ENCODE assay signal across 17 mouse cellular contexts in genomic region chr4:56220531-56220930, GRCm38 (mm10).
DNase-seq lines count a peak whose midpoint lies in the region; ATAC-seq and TF ChIP-seq lines count a peak whose summit lies in the region.
"Had no signal": no experiment of that assay in that cellular context is flagged by ENCODE, and none has a peak within 500 bp of the region (broad histone marks: within the 10 kb centered on the region; RNA-seq: fewer than 3 reads in every experiment).

No protein-coding gene starts in this region.

- H3K27me3 ChIP-seq in forebrain, postnatal 0 days (ENCODE audit: insufficient read depth, low read length), result no peaks in the 10 kb centered on the region
- no peaks in the 10 kb centered on the region for H3K27me3 ChIP-seq in forebrain, embryonic 14.5 days (replicated peaks; ENCODE audit: control insufficient read depth, insufficient read depth, low read length)
- no peaks in the 10 kb centered on the region for H3K27me3 ChIP-seq in midbrain, embryonic 14.5 days (ENCODE audit: control insufficient read depth, insufficient read depth, low read length)
- H3K27me3 ChIP-seq in midbrain, embryonic 15.5 days (replicated peaks), result no peaks in the 10 kb centered on the region
- H3K27me3 ChIP-seq in lung, postnatal 0 days (replicated peaks; ENCODE audit: insufficient read depth, low read length), result no peaks in the 10 kb centered on the region
- no peaks in the 10 kb centered on the region for H3K27me3 ChIP-seq in neural tube, embryonic 12.5 days (replicated peaks)
- H3K27me3 ChIP-seq: forebrain, embryonic 15.5 days; heart, embryonic 15.5 days; limb, embryonic 13.5 days had no signal

- H3K4me3 ChIP-seq in forebrain, postnatal 0 days (ENCODE audit: low read depth, low read length), result no peak overlapping the region
- H3K4me3 ChIP-seq in forebrain, embryonic 14.5 days (ENCODE audit: low read depth, low read length), result no peak overlapping the region
- no peak overlapping the region for H3K4me3 ChIP-seq in midbrain, embryonic 14.5 days (replicated peaks; ENCODE audit: low read depth, low read length)
- H3K4me3 ChIP-seq in midbrain, embryonic 15.5 days, result no peak overlapping the region
- H3K4me3 ChIP-seq in lung, postnatal 0 days (ENCODE audit: low read depth, low read length), result no peak overlapping the region
- H3K4me3 ChIP-seq in neural tube, embryonic 12.5 days, result no peak overlapping the region
- H3K4me3 ChIP-seq: forebrain, embryonic 15.5 days; gastrocnemius, adult 2 months; heart, embryonic 15.5 days; layer of hippocampus, adult 2 months; limb, embryonic 13.5 days; midbrain, embryonic 12.5 days had no signal

- no peak for TF ChIP-seq CTCF in forebrain, postnatal 0 days (IDR thresholded peaks at IDR 0.05; ENCODE audit: low read depth)
- no peak for TF ChIP-seq CTCF in lung, postnatal 0 days (IDR thresholded peaks at IDR 0.05)

- H3K36me3 ChIP-seq in forebrain, postnatal 0 days (ENCODE audit: insufficient read depth), result no peaks in the 10 kb centered on the region
- no peaks in the 10 kb centered on the region for H3K36me3 ChIP-seq in forebrain, embryonic 14.5 days (ENCODE audit: control insufficient read depth, insufficient read depth, low read length)
- no peaks in the 10 kb centered on the region for H3K36me3 ChIP-seq in midbrain, embryonic 14.5 days (ENCODE audit: control insufficient read depth, insufficient read depth, low read length)
- no peaks in the 10 kb centered on the region for H3K36me3 ChIP-seq in midbrain, embryonic 15.5 days (replicated peaks)
- no peaks in the 10 kb centered on the region for H3K36me3 ChIP-seq in lung, postnatal 0 days (ENCODE audit: insufficient read depth, low read length)
- no peaks in the 10 kb centered on the region for H3K36me3 ChIP-seq in neural tube, embryonic 12.5 days
- H3K36me3 ChIP-seq: forebrain, embryonic 15.5 days; heart, embryonic 15.5 days; limb, embryonic 13.5 days; midbrain, embryonic 12.5 days had no signal

- H3K4me2 ChIP-seq in forebrain, postnatal 0 days (ENCODE audit: low read depth), result no peak overlapping the region
- no peak overlapping the region for H3K4me2 ChIP-seq in forebrain, embryonic 14.5 days (ENCODE audit: low read length)
- no peak overlapping the region for H3K4me2 ChIP-seq in midbrain, embryonic 14.5 days (ENCODE audit: low read length)
- H3K4me2 ChIP-seq in midbrain, embryonic 15.5 days, result no peak overlapping the region
- no peak overlapping the region for H3K4me2 ChIP-seq in lung, postnatal 0 days (replicated peaks; ENCODE audit: low read depth, low read length)
- H3K4me2 ChIP-seq in neural tube, embryonic 12.5 days (replicated peaks), result no peak overlapping the region
- H3K4me2 ChIP-seq: forebrain, embryonic 15.5 days; heart, embryonic 15.5 days; limb, embryonic 13.5 days; midbrain, embryonic 12.5 days had no signal

- TF ChIP-seq EP300 in lung, postnatal 0 days (IDR thresholded peaks at IDR 0.05), result peak; percentile 62

- no peak overlapping the region for H3K27ac ChIP-seq in forebrain, postnatal 0 days (ENCODE audit: low read depth, low read length)
- H3K27ac ChIP-seq in forebrain, embryonic 14.5 days (ENCODE audit: low read depth, low read length), result no peak overlapping the region
- H3K27ac ChIP-seq in midbrain, embryonic 14.5 days (replicated peaks; ENCODE audit: low read depth, low read length), result no peak overlapping the region
- H3K27ac ChIP-seq in midbrain, embryonic 15.5 days, result no peak overlapping the region
- H3K27ac ChIP-seq in lung, postnatal 0 days (ENCODE audit: low read length), result no peak overlapping the region
- no peak overlapping the region for H3K27ac ChIP-seq in neural tube, embryonic 12.5 days
- H3K27ac ChIP-seq: forebrain, embryonic 15.5 days; gastrocnemius, adult 2 months; heart, embryonic 15.5 days; layer of hippocampus, adult 2 months; limb, embryonic 13.5 days; midbrain, embryonic 12.5 days had no signal

- ATAC-seq in forebrain, postnatal 0 days, result peak; percentile 36; the same call in 1 of the 2 replicates
- no peak for ATAC-seq in forebrain, embryonic 14.5 days
- ATAC-seq in midbrain, embryonic 14.5 days (ENCODE audit: low FRiP score, low TSS enrichment), result no peak
- ATAC-seq in midbrain, embryonic 15.5 days (replicated peaks), result no peak
- ATAC-seq in lung, postnatal 0 days, result peak; percentile 72
- 0 out of 2 replicates have a peak, but pooled peaks have one; percentile 29 for ATAC-seq in neural tube, embryonic 12.5 days (ENCODE audit: low FRiP score, low read depth)
- no peak for ATAC-seq in monocyte, adult 5-6 weeks (replicated peaks; ENCODE audit: insufficient number of reproducible peaks, low FRiP score, low TSS enrichment, poor library complexity, severe bottlenecking)
- ATAC-seq: activated CD4-positive, CD25-positive, alpha-beta regulatory T cell, adult 4 months; forebrain, embryonic 15.5 days had no signal

- DNase-seq in forebrain, postnatal 0 days, result no peak
- DNase-seq in forebrain, embryonic 14.5 days (ENCODE audit: low spot score), result no peak
- peak; percentile 28 for DNase-seq in midbrain, embryonic 14.5 days
- DNase-seq in lung, postnatal 0 days (ENCODE audit: low spot score), result peak; percentile 78
- no peak for DNase-seq in testis, postnatal 14 days (ENCODE audit: low spot score)
- DNase-seq: cerebellum, adult 11 months; gastrocnemius, adult 2 months; heart, adult 18-20 months had no signal

- 76% methylated on average over 8 of the region's 8 CpGs for WGBS in forebrain, postnatal 0 days
- WGBS in forebrain, embryonic 14.5 days, result 82% methylated on average over 8 of the region's 8 CpGs
- 63% methylated on average over 8 of the region's 8 CpGs for WGBS in midbrain, embryonic 14.5 days
- WGBS in midbrain, embryonic 15.5 days, result 66% methylated on average over 8 of the region's 8 CpGs
- 37% methylated on average over 8 of the region's 8 CpGs for WGBS in lung, postnatal 0 days
- 21% methylated on average over 8 of the region's 8 CpGs for WGBS in neural tube, embryonic 12.5 days

- no peak overlapping the region for H3K9ac ChIP-seq in forebrain, postnatal 0 days
- no peak overlapping the region for H3K9ac ChIP-seq in forebrain, embryonic 14.5 days (ENCODE audit: low read length)
- no peak overlapping the region for H3K9ac ChIP-seq in midbrain, embryonic 14.5 days (replicated peaks; ENCODE audit: low read length)
- H3K9ac ChIP-seq in midbrain, embryonic 15.5 days, result no peak overlapping the region
- no peak overlapping the region for H3K9ac ChIP-seq in lung, postnatal 0 days (replicated peaks; ENCODE audit: low read depth)
- H3K9ac ChIP-seq in neural tube, embryonic 12.5 days, result no peak overlapping the region
- H3K9ac ChIP-seq: forebrain, embryonic 15.5 days; heart, embryonic 15.5 days; limb, embryonic 13.5 days; midbrain, embryonic 12.5 days had no signal

- 0 out of 2 replicates have a peak, but pooled peaks cover 3% of the 10 kb centered on the region for H3K4me1 ChIP-seq in forebrain, postnatal 0 days (ENCODE audit: insufficient read depth)
- peaks cover 6% of the 10 kb centered on the region for H3K4me1 ChIP-seq in forebrain, embryonic 14.5 days (ENCODE audit: control insufficient read depth, insufficient read depth, low read length)
- peaks cover 18% of the 10 kb centered on the region for H3K4me1 ChIP-seq in midbrain, embryonic 14.5 days (ENCODE audit: control insufficient read depth, insufficient read depth, low read length)
- peaks cover 17% of the 10 kb centered on the region for H3K4me1 ChIP-seq in midbrain, embryonic 15.5 days
- peaks cover 3% of the 10 kb centered on the region; the same call in 1 of the 2 replicates for H3K4me1 ChIP-seq in lung, postnatal 0 days (ENCODE audit: insufficient read depth, low read depth, low read length)
- H3K4me1 ChIP-seq in neural tube, embryonic 12.5 days, result peaks cover 8% of the 10 kb centered on the region
- H3K4me1 ChIP-seq: heart, embryonic 15.5 days had no signal

- no peaks in the 10 kb centered on the region for H3K9me3 ChIP-seq in forebrain, postnatal 0 days (ENCODE audit: low read length)
- no peaks in the 10 kb centered on the region for H3K9me3 ChIP-seq in forebrain, embryonic 14.5 days (replicated peaks; ENCODE audit: control insufficient read depth, low read length)
- no peaks in the 10 kb centered on the region for H3K9me3 ChIP-seq in midbrain, embryonic 14.5 days (ENCODE audit: control insufficient read depth, low read length)
- no peaks in the 10 kb centered on the region for H3K9me3 ChIP-seq in midbrain, embryonic 15.5 days
- H3K9me3 ChIP-seq in lung, postnatal 0 days (ENCODE audit: low read length), result no peaks in the 10 kb centered on the region
- no peaks in the 10 kb centered on the region for H3K9me3 ChIP-seq in neural tube, embryonic 12.5 days
- H3K9me3 ChIP-seq: forebrain, embryonic 15.5 days; heart, embryonic 15.5 days; limb, embryonic 13.5 days; midbrain, embryonic 12.5 days had no signal

Comparison
In these comparisons a context has a peak if more than half of its experiments do, and no peak if none do; other contexts are left out.
1. ATAC-seq: peak in forebrain, postnatal 0 days (single experiment), lung, postnatal 0 days (single experiment) and neural tube, embryonic 12.5 days (single experiment); none in forebrain, embryonic 14.5 days (single experiment), midbrain, embryonic 14.5 days (single experiment), midbrain, embryonic 15.5 days (single experiment) and monocyte, adult 5-6 weeks (single experiment).
2. DNase-seq: peak in midbrain, embryonic 14.5 days (single experiment) and lung, postnatal 0 days (single experiment); none in forebrain, postnatal 0 days (single experiment), forebrain, embryonic 14.5 days (single experiment) and testis, postnatal 14 days (single experiment).